Mouse (Mus musculus) intestine, embryonic 14.5 days (tissue): ENCODE measurements around the gene Gimap7. TPM values are rescaled to one million over a fixed set of nuclear protein-coding genes. Genes with fewer than 3 reads are reported as not detected.
"Not testable (repeated sequence)": the region's sequence is repeated elsewhere in the genome, so short reads cannot be mapped to it uniquely, and the experiment has no call there.

ENCODE experiments used
- ATAC-seq: fragments of 200-750 bp; cut with Nextera tagmentation; replicated peaks from 2 replicates; pipeline ENCODE4 v1.8.0; 2017; ENCODE audit warnings: low read depth, moderate number of reproducible peaks, moderate TSS enrichment, moderate library complexity; ENCODE audit not compliant: low FRiP score, low TSS enrichment
- DNase-seq: peaks from one replicate; pipeline ENCODE4 v3.0.0-alpha.2; 2018; ENCODE audit warnings: low spot score
- H3K27ac ChIP-seq: fragments of 300-500 bp; sonication (generic); 2 replicates; pipeline ENCODE4 v1.5.1; 2014; ENCODE audit warnings: low read depth, mild to moderate bottlenecking, control low read depth
- H3K27me3 ChIP-seq: fragments of 300-500 bp; sonication (generic); replicated peaks from 2 replicates; pipeline ENCODE4 v1.6.1; 2014; ENCODE audit warnings: low read length, control low read depth; ENCODE audit not compliant: control insufficient read depth, insufficient read depth
- H3K36me3 ChIP-seq: fragments of 300-500 bp; sonication (generic); 2 replicates; pipeline ENCODE4 v1.6.1; 2014; ENCODE audit warnings: low read length, control low read depth; ENCODE audit not compliant: control insufficient read depth, insufficient read depth
- H3K4me1 ChIP-seq: fragments of 300-500 bp; sonication (generic); replicated peaks from 2 replicates; pipeline ENCODE4 v1.6.1; 2014; ENCODE audit warnings: low read length, control low read depth, mixed read lengths; ENCODE audit not compliant: control insufficient read depth, insufficient read depth
- H3K4me2 ChIP-seq: fragments of 300-500 bp; sonication (generic); 2 replicates; pipeline ENCODE4 v1.6.1; 2014; ENCODE audit warnings: low read length
- H3K4me3 ChIP-seq: fragments of 300-500 bp; sonication (generic); 2 replicates; pipeline ENCODE4 v1.5.1; 2014; ENCODE audit warnings: low read depth, low read length, control low read depth, mixed read lengths
- H3K9ac ChIP-seq: fragments of 300-500 bp; sonication (generic); 2 replicates; pipeline ENCODE4 v1.6.1; 2014; ENCODE audit warnings: mild to moderate bottlenecking, low read length
- H3K9me3 ChIP-seq: fragments of 300-500 bp; sonication (generic); 2 replicates; pipeline ENCODE4 v1.6.1; 2016; ENCODE audit warnings: low read length, control low read depth; ENCODE audit not compliant: control insufficient read depth
- WGBS: fragments of 180-500 bp; shearing (Covaris S2); extraction: QIAGEN DNeasy Blood & Tissue Kit; methylation state at CpG from one replicate; pipeline ENCODE4 v1.1.7; 2014; 5-methylcytosine and 5-hydroxymethylcytosine counted together
- polyA plus RNA-seq: library from polyadenylated mRNA; unstranded; fragments of >200 nt; fragmentation: Nextera tagmentation; extraction: Ambion mirVana; gene quantifications from 2 replicates; pipeline ENCODE4 v1.2.1, GENCODE M21; 2014

Gene Gimap7
- polyA plus RNA-seq, 1 experiment from 2014 or later = 0.14 TPM

GRCm38 (mm10) chr6:48678391-48678790 is 40.0 kb upstream of the Gimap7 start:
- Histone ChIP-seq H3K4me1 (peaks cover 10% of the 10 kb centered on the region; the same call in 1 of the 2 replicates), H3K9ac (no peak overlapping the region), H3K9me3 (no peaks in the 10 kb centered on the region), H3K4me2 (no peak overlapping the region), H3K27me3 (no peaks in the 10 kb centered on the region), H3K4me3 (no peak overlapping the region), H3K36me3 (peaks cover 5% of the 10 kb centered on the region; the same call in 1 of the 2 replicates), H3K27ac (no peak overlapping the region)
- no peak for ATAC-seq
- DNase-seq = no peak
- WGBS = 68% methylated on average over 4 of the region's 4 CpGs

GRCm38 (mm10) chr6:48679701-48680100 is 38.7 kb upstream of the Gimap7 start:
- Histone ChIP-seq H3K4me3 (no peak overlapping the region), H3K27ac (no peak overlapping the region), H3K9me3 (no peaks in the 10 kb centered on the region), H3K4me1 (peaks cover 10% of the 10 kb centered on the region; the same call in 1 of the 2 replicates), H3K27me3 (no peaks in the 10 kb centered on the region), H3K36me3 (peaks cover 5% of the 10 kb centered on the region; the same call in 1 of the 2 replicates), H3K4me2 (no peak overlapping the region), H3K9ac (no peak overlapping the region)
- ATAC-seq (no peak), DNase-seq (no peak)
- 75% methylated on average over 6 of the region's 6 CpGs for WGBS

GRCm38 (mm10) chr6:48680421-48680820 is 38.0 kb upstream of the Gimap7 start:
- WGBS = 82% methylated on average over 5 of the region's 5 CpGs
- Histone ChIP-seq H3K9ac (no peak overlapping the region), H3K9me3 (no peaks in the 10 kb centered on the region), H3K27me3 (no peaks in the 10 kb centered on the region), H3K4me3 (no peak overlapping the region), H3K4me2 (no peak overlapping the region), H3K36me3 (peaks cover 5% of the 10 kb centered on the region; the same call in 1 of the 2 replicates), H3K4me1 (peaks cover 10% of the 10 kb centered on the region; the same call in 1 of the 2 replicates), H3K27ac (no peak overlapping the region)
- no peak for ATAC-seq
- DNase-seq = no peak

- no peak overlapping the region for H3K9ac ChIP-seq
- no peaks in the 10 kb centered on the region for H3K9me3 ChIP-seq
- no peak overlapping the region for H3K4me3 ChIP-seq
- H3K4me2 ChIP-seq = no peak overlapping the region
- peaks cover 7% of the 10 kb centered on the region; the same call in 1 of the 2 replicates for H3K4me1 ChIP-seq
- DNase-seq (no peak), ATAC-seq (no peak)
- 69% methylated on average over 3 of the region's 3 CpGs for WGBS
- H3K27ac ChIP-seq = no peak overlapping the region
- H3K36me3 ChIP-seq = peaks cover 5% of the 10 kb centered on the region; the same call in 1 of the 2 replicates
- H3K27me3 ChIP-seq = no peaks in the 10 kb centered on the region
These were observed 36.8 kb upstream of the Gimap7 start for GRCm38 (mm10) chr6:48681472-48682090.

GRCm38 (mm10) chr6:48682271-48682670 is 36.1 kb upstream of the Gimap7 start:
- H3K4me3 ChIP-seq = no peak overlapping the region
- ATAC-seq (no peak), DNase-seq (no peak)
- no peak overlapping the region for H3K4me2 ChIP-seq
- peaks cover under 1% of the 10 kb centered on the region; the same call in 1 of the 2 replicates for H3K4me1 ChIP-seq
- H3K27me3 ChIP-seq = no peaks in the 10 kb centered on the region
- H3K9me3 ChIP-seq = no peaks in the 10 kb centered on the region
- 78% methylated on average over 4 of the region's 4 CpGs for WGBS
- H3K9ac ChIP-seq = no peak overlapping the region
- peaks cover 5% of the 10 kb centered on the region; the same call in 1 of the 2 replicates for H3K36me3 ChIP-seq
- H3K27ac ChIP-seq = no peak overlapping the region

- 91% methylated on average over 3 of the region's 4 CpGs for WGBS
- H3K9ac ChIP-seq, H3K27me3 ChIP-seq, H3K9me3 ChIP-seq, H3K36me3 ChIP-seq, H3K27ac ChIP-seq, H3K4me3 ChIP-seq, ATAC-seq, H3K4me1 ChIP-seq, DNase-seq, H3K4me2 ChIP-seq: not testable (repeated sequence)
These were observed 35.1 kb upstream of the Gimap7 start for GRCm38 (mm10) chr6:48683263-48683821.

GRCm38 (mm10) chr6:48684319-48684718 is 34.1 kb upstream of the Gimap7 start, which contains the start of gene Gimap4:
TSS of gene Gimap4 (plus strand) at chr6:48684549.
- no peaks in the 10 kb centered on the region for H3K9me3 ChIP-seq
- peak; percentile 21 for DNase-seq
- WGBS = 63% methylated on average over 5 of the region's 5 CpGs
- H3K27ac ChIP-seq = no peak within 1 kb of the TSS
- H3K36me3 ChIP-seq = no peaks in the 10 kb centered on the region
- no peaks in the 10 kb centered on the region for H3K27me3 ChIP-seq
- H3K4me1 ChIP-seq = no peaks in the 10 kb centered on the region
- H3K4me3 ChIP-seq = no peak within 1 kb of the TSS
- H3K9ac ChIP-seq = no peak within 1 kb of the TSS
- no peak for ATAC-seq
- no peak within 1 kb of the TSS for H3K4me2 ChIP-seq

- DNase-seq (peak; percentile 43), ATAC-seq (no peak)
- 56% methylated on average over 4 of the region's 4 CpGs for WGBS
- Histone ChIP-seq H3K27me3 (no peaks in the 10 kb centered on the region), H3K4me2 (no peak overlapping the region), H3K36me3 (no peaks in the 10 kb centered on the region), H3K27ac (no peak overlapping the region), H3K9me3 (no peaks in the 10 kb centered on the region), H3K4me3 (no peak overlapping the region), H3K9ac (no peak overlapping the region), H3K4me1 (no peaks in the 10 kb centered on the region)
These were observed 33.6 kb upstream of the Gimap7 start for GRCm38 (mm10) chr6:48684806-48685205.

- WGBS = 79% methylated on average over 2 of the region's 2 CpGs
- no peak overlapping the region for H3K4me3 ChIP-seq
- H3K27ac ChIP-seq = no peak overlapping the region
- no peak for ATAC-seq
- DNase-seq = peak; percentile 45
- no peak overlapping the region for H3K9ac ChIP-seq
- H3K4me2 ChIP-seq = no peak overlapping the region
- H3K4me1 ChIP-seq = no peaks in the 10 kb centered on the region
- no peaks in the 10 kb centered on the region for H3K9me3 ChIP-seq
- no peaks in the 10 kb centered on the region for H3K27me3 ChIP-seq
- no peaks in the 10 kb centered on the region for H3K36me3 ChIP-seq
These were observed 33.2 kb upstream of the Gimap7 start for GRCm38 (mm10) chr6:48685251-48685650.
